Mouse (Mus musculus) forebrain, embryonic 12.5 days (tissue): Measurements from ENCODE around the gene Evx2. TPM values are rescaled to one million over a fixed set of nuclear protein-coding genes. Genes with fewer than 3 reads are reported as not detected.

Experiments used
- ATAC-seq: fragments of 200-750 bp; cut with Nextera tagmentation; 2 replicates; pipeline ENCODE4 v1.8.0; 2017; ENCODE audit warnings: moderate TSS enrichment; ENCODE audit not compliant: low FRiP score
- H3K27ac ChIP-seq: fragments of 300-500 bp; sonication (generic); 2 replicates; pipeline ENCODE4 v1.5.1; 2016; ENCODE audit warnings: mild to moderate bottlenecking
- H3K27me3 ChIP-seq: fragments of 300-500 bp; sonication (generic); 2 replicates; pipeline ENCODE4 v1.6.1; 2016; ENCODE audit warnings: mild to moderate bottlenecking
- H3K36me3 ChIP-seq: fragments of 300-500 bp; sonication (generic); replicated peaks from 2 replicates; pipeline ENCODE4 v1.6.1; 2016; ENCODE audit warnings: mild to moderate bottlenecking
- H3K4me1 ChIP-seq: fragments of 300-500 bp; sonication (generic); 2 replicates; pipeline ENCODE4 v1.6.1; 2016
- H3K4me2 ChIP-seq: fragments of 300-500 bp; sonication (generic); 2 replicates; pipeline ENCODE4 v1.6.1; 2016; ENCODE audit warnings: mild to moderate bottlenecking, moderate library complexity
- H3K4me3 ChIP-seq: fragments of 300-500 bp; sonication (generic); replicated peaks from 2 replicates; pipeline ENCODE4 v1.5.1; 2016; ENCODE audit warnings: mild to moderate bottlenecking
- H3K9ac ChIP-seq: fragments of 300-500 bp; sonication (generic); 2 replicates; pipeline ENCODE4 v1.6.1; 2016; ENCODE audit warnings: mild to moderate bottlenecking
- H3K9me3 ChIP-seq: fragments of 300-500 bp; sonication (generic); 2 replicates; pipeline ENCODE4 v1.6.1; 2016
- WGBS: fragments of 180-500 bp; shearing (Covaris S2); methylation state at CpG from one replicate; pipeline ENCODE4 v1.1.7; 2016; 5-methylcytosine and 5-hydroxymethylcytosine counted together
- polyA plus RNA-seq: library from polyadenylated mRNA; unstranded; fragments of >200 nt; fragmentation: Nextera tagmentation; extraction: Ambion mirVana; gene quantifications from 2 replicates; pipeline ENCODE4 v1.2.1, GENCODE M21; 2016

Gene Evx2
- polyA plus RNA-seq, 1 experiment from 2014 or later = not detected

GRCm38 (mm10) chr2:74666411-74666810, 7.1 kb upstream of the Evx2 start:
- no peak overlapping the region for H3K9ac ChIP-seq
- no peak overlapping the region for H3K27ac ChIP-seq

GRCm38 (mm10) chr2:74663291-74663925, 4.1 kb upstream of the Evx2 start:
- no peaks in the 10 kb centered on the region for H3K36me3 ChIP-seq
- no peak overlapping the region for H3K27ac ChIP-seq
- 4% methylated on average over 18 of the region's 18 CpGs for WGBS
- H3K4me3 ChIP-seq = no peak overlapping the region
- H3K9me3 ChIP-seq = no peaks in the 10 kb centered on the region
- peaks cover 11% of the 10 kb centered on the region for H3K4me1 ChIP-seq
- no peak overlapping the region for H3K9ac ChIP-seq
- H3K4me2 ChIP-seq = no peak overlapping the region
- peaks cover 98% of the 10 kb centered on the region for H3K27me3 ChIP-seq
- ATAC-seq = no peak

More at GRCm38 (mm10) chr2:74666411-74666810, 7.1 kb upstream of the Evx2 start:
- H3K9me3 ChIP-seq = no peaks in the 10 kb centered on the region
- H3K36me3 ChIP-seq = no peaks in the 10 kb centered on the region
- H3K4me3 ChIP-seq = no peak overlapping the region
- no peak for ATAC-seq
- peaks cover 95% of the 10 kb centered on the region for H3K27me3 ChIP-seq
- peaks cover 14% of the 10 kb centered on the region for H3K4me1 ChIP-seq
- H3K4me2 ChIP-seq = no peak overlapping the region
- 1% methylated on average over 7 of the region's 7 CpGs for WGBS

GRCm38 (mm10) chr2:74661685-74662084, 2.3 kb upstream of the Evx2 start:
- H3K27me3 ChIP-seq = peaks cover 96% of the 10 kb centered on the region
- no peak overlapping the region for H3K27ac ChIP-seq
- no peak overlapping the region for H3K9ac ChIP-seq
- H3K9me3 ChIP-seq = no peaks in the 10 kb centered on the region
- peak overlapping the region; percentile 24; the same call in 1 of the 2 replicates for H3K4me2 ChIP-seq
- H3K4me3 ChIP-seq = 0 out of 2 replicates have a peak overlapping the region, but pooled peaks have one; percentile 11
- peaks cover 8% of the 10 kb centered on the region; the same call in 1 of the 2 replicates for H3K4me1 ChIP-seq
- WGBS = under 1% methylated on average over 14 of the region's 14 CpGs
- H3K36me3 ChIP-seq = no peaks in the 10 kb centered on the region
- peak; percentile 67 for ATAC-seq

GRCm38 (mm10) chr2:74660421-74661375, 1.3 kb upstream of the Evx2 start:
- no peak overlapping the region for H3K4me3 ChIP-seq
- H3K27ac ChIP-seq = no peak overlapping the region
- H3K9me3 ChIP-seq = no peaks in the 10 kb centered on the region
- ATAC-seq = 0 out of 2 replicates have a peak, but pooled peaks have one; percentile 20
- H3K36me3 ChIP-seq = no peaks in the 10 kb centered on the region
- peaks cover 13% of the 10 kb centered on the region for H3K4me1 ChIP-seq
- no peak overlapping the region for H3K9ac ChIP-seq
- WGBS = 3% methylated on average over 30 of the region's 30 CpGs
- peaks cover 96% of the 10 kb centered on the region for H3K27me3 ChIP-seq
- no peak overlapping the region for H3K4me2 ChIP-seq

- ATAC-seq = no peak
- no peak overlapping the region for H3K27ac ChIP-seq
- under 1% methylated on average over 47 of the region's 47 CpGs for WGBS
- no peak overlapping the region for H3K4me3 ChIP-seq
- no peak overlapping the region for H3K9ac ChIP-seq
- peaks cover 17% of the 10 kb centered on the region for H3K4me1 ChIP-seq
- H3K9me3 ChIP-seq = 0 out of 2 replicates have a peak, but pooled peaks cover 4% of the 10 kb centered on the region
- peaks cover 98% of the 10 kb centered on the region for H3K27me3 ChIP-seq
- no peaks in the 10 kb centered on the region for H3K36me3 ChIP-seq
- H3K4me2 ChIP-seq = no peak overlapping the region
Observed at GRCm38 (mm10) chr2:74658667-74659371, 538 bp downstream of the Evx2 start.

- Histone ChIP-seq H3K4me3 (peak overlapping the region; percentile 15; the same call in 1 of the 2 replicates), H3K27me3 (peaks cover 94% of the 10 kb centered on the region), H3K36me3 (no peaks in the 10 kb centered on the region), H3K27ac (no peak overlapping the region), H3K9ac (no peak overlapping the region), H3K4me1 (peaks cover 17% of the 10 kb centered on the region), H3K4me2 (no peak overlapping the region), H3K9me3 (0 out of 2 replicates have a peak, but pooled peaks cover 4% of the 10 kb centered on the region)
- no peak for ATAC-seq
- under 1% methylated on average over 15 of the region's 15 CpGs for WGBS
Observed at GRCm38 (mm10) chr2:74658024-74658666, 1.2 kb downstream of the Evx2 start.

GRCm38 (mm10) chr2:74657251-74658023, 1.9 kb downstream of the Evx2 start:
- H3K9me3 ChIP-seq = 0 out of 2 replicates have a peak, but pooled peaks cover 4% of the 10 kb centered on the region
- H3K27ac ChIP-seq = no peak overlapping the region
- no peak overlapping the region for H3K9ac ChIP-seq
- peaks cover 17% of the 10 kb centered on the region for H3K4me1 ChIP-seq
- 3% methylated on average over 60 of the region's 62 CpGs for WGBS
- peak overlapping the region; percentile 15; the same call in 1 of the 2 replicates for H3K4me3 ChIP-seq
- H3K27me3 ChIP-seq = peaks cover 89% of the 10 kb centered on the region
- no peak overlapping the region for H3K4me2 ChIP-seq
- no peaks in the 10 kb centered on the region for H3K36me3 ChIP-seq
- ATAC-seq = no peak

- 2% methylated on average over 4 of the region's 4 CpGs for WGBS
- no peak overlapping the region for H3K27ac ChIP-seq
- no peak for ATAC-seq
- no peak overlapping the region for H3K9ac ChIP-seq
- peaks cover 15% of the 10 kb centered on the region for H3K4me1 ChIP-seq
- H3K36me3 ChIP-seq = no peaks in the 10 kb centered on the region
- H3K9me3 ChIP-seq = 0 out of 2 replicates have a peak, but pooled peaks cover 4% of the 10 kb centered on the region
- peaks cover 89% of the 10 kb centered on the region for H3K27me3 ChIP-seq
- H3K4me2 ChIP-seq = no peak overlapping the region
- no peak overlapping the region for H3K4me3 ChIP-seq
Observed at GRCm38 (mm10) chr2:74656632-74657021, 2.7 kb downstream of the Evx2 start.

- under 1% methylated on average over 68 of the region's 69 CpGs for WGBS
- Histone ChIP-seq H3K9me3 (0 out of 2 replicates have a peak, but pooled peaks cover 4% of the 10 kb centered on the region), H3K4me3 (peak overlapping the region; percentile 36), H3K27ac (no peak overlapping the region), H3K9ac (0 out of 2 replicates have a peak overlapping the region, but pooled peaks have one; percentile 17), H3K4me2 (peak overlapping the region; percentile 52), H3K4me1 (peaks cover 14% of the 10 kb centered on the region), H3K36me3 (no peaks in the 10 kb centered on the region), H3K27me3 (peaks cover 87% of the 10 kb centered on the region)
- ATAC-seq = peak; percentile 51; the same call in 1 of the 2 replicates
Observed at GRCm38 (mm10) chr2:74655821-74656631, 3.3 kb downstream of the Evx2 start.

- H3K9me3 ChIP-seq = 0 out of 2 replicates have a peak, but pooled peaks cover 4% of the 10 kb centered on the region
- H3K9ac ChIP-seq = no peak overlapping the region
- peaks cover 14% of the 10 kb centered on the region for H3K4me1 ChIP-seq
- peak overlapping the region; percentile 52 for H3K4me2 ChIP-seq
- no peak; the same call in 1 of the 2 replicates for ATAC-seq
- H3K27ac ChIP-seq = no peak overlapping the region
- no peaks in the 10 kb centered on the region for H3K36me3 ChIP-seq
- H3K4me3 ChIP-seq = peak overlapping the region; percentile 36
- under 1% methylated on average over 43 of the region's 47 CpGs for WGBS
- peaks cover 87% of the 10 kb centered on the region for H3K27me3 ChIP-seq
Observed at GRCm38 (mm10) chr2:74655420-74655781, 4.0 kb downstream of the Evx2 start.
